16 mouse cellular contexts compared by ENCODE assay signal in the genomic region with DNA sequence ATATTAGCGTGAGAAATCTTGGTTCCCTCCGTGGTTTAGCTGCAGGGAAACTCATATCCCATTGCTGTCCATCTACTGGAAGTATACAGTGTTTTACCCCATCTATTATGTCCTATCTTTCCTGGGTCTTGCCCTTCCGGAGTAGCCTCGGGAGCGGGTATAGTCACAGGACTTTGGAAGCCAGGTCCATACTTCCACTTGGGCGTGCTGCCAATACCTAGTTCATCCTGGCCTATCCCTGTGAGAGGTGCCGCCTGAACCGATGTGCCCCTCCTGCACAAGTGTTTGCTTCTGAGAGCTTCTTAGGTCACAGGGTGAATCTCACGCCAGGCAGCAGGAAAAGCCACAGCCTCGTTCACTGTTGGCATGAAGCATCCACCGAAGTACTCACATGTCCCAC. TPM values are rescaled to one million over a fixed set of nuclear protein-coding genes. Genes with fewer than 3 reads are reported as not detected.
A peak's percentile ranks its signal among the peaks of the same experiment; 100 is the strongest.
DNase-seq lines count a peak whose midpoint lies in the region; ATAC-seq and TF ChIP-seq lines count a peak whose summit lies in the region.
"Had no signal": no experiment of that assay in that cellular context is flagged by ENCODE, and none has a peak within 500 bp of the region (broad histone marks: within the 10 kb centered on the region; RNA-seq: fewer than 3 reads in every experiment).

No protein-coding gene starts in this region.

- ATAC-seq in forebrain, postnatal 0 days: no peak
- ATAC-seq in kidney, embryonic 16.5 days (ENCODE audit: low FRiP score, low TSS enrichment): no peak
- no peak for ATAC-seq in midbrain, embryonic 14.5 days (ENCODE audit: low FRiP score, low TSS enrichment)

- H3K4me3 ChIP-seq in forebrain, embryonic 10.5 days: no peak overlapping the region
- no peak overlapping the region for H3K4me3 ChIP-seq in forebrain, postnatal 0 days (ENCODE audit: low read depth, low read length)
- no peak overlapping the region for H3K4me3 ChIP-seq in kidney, embryonic 16.5 days (ENCODE audit: low read length)
- no peak overlapping the region for H3K4me3 ChIP-seq in midbrain, embryonic 10.5 days
- no peak overlapping the region for H3K4me3 ChIP-seq in midbrain, embryonic 14.5 days (replicated peaks; ENCODE audit: low read depth, low read length)
- H3K4me3 ChIP-seq: embryonic facial prominence, embryonic 12.5 days; limb, embryonic 13.5 days; megakaryocyte, embryonic 14.5 days; neural tube, embryonic 12.5 days had no signal

- DNase-seq in forebrain, embryonic 10.5 days (ENCODE audit: extremely low spot score, low spot score): no peak
- DNase-seq in forebrain, postnatal 0 days: no peak
- DNase-seq in kidney, adult 11 months: peak; percentile 74
- DNase-seq in midbrain, embryonic 10.5 days (ENCODE audit: low spot score): no peak
- DNase-seq in midbrain, embryonic 14.5 days: no peak
- DNase-seq in retina, embryonic 14.5 days (ENCODE audit: low spot score): no peak
- DNase-seq in adrenal gland, postnatal 25 days: no peak
- DNase-seq: heart, adult 11 months; lung, adult 2 months; right cerebral cortex, postnatal 4 days; thymus, adult 18-20 months had no signal

- peak overlapping the region; percentile 98 for H3K27ac ChIP-seq in forebrain, embryonic 10.5 days
- no peak overlapping the region for H3K27ac ChIP-seq in forebrain, postnatal 0 days (ENCODE audit: low read depth, low read length)
- H3K27ac ChIP-seq in kidney, embryonic 16.5 days (ENCODE audit: low read length): no peak overlapping the region
- H3K27ac ChIP-seq in midbrain, embryonic 10.5 days (replicated peaks): peak overlapping the region; percentile 99
- no peak overlapping the region for H3K27ac ChIP-seq in midbrain, embryonic 14.5 days (replicated peaks; ENCODE audit: low read depth, low read length)
- H3K27ac ChIP-seq: embryonic facial prominence, embryonic 12.5 days; limb, embryonic 13.5 days; neural tube, embryonic 12.5 days had no signal

- no peak overlapping the region for H3K9ac ChIP-seq in forebrain, postnatal 0 days
- H3K9ac ChIP-seq in kidney, embryonic 16.5 days (replicated peaks; ENCODE audit: low read length): no peak overlapping the region
- H3K9ac ChIP-seq in midbrain, embryonic 14.5 days (replicated peaks; ENCODE audit: low read length): no peak overlapping the region
- H3K9ac ChIP-seq: embryonic facial prominence, embryonic 12.5 days; limb, embryonic 13.5 days; neural tube, embryonic 12.5 days had no signal

- H3K4me2 ChIP-seq in forebrain, postnatal 0 days (ENCODE audit: low read depth): no peak overlapping the region
- no peak overlapping the region for H3K4me2 ChIP-seq in kidney, embryonic 16.5 days (replicated peaks; ENCODE audit: low read depth, low read length)
- H3K4me2 ChIP-seq in midbrain, embryonic 14.5 days (ENCODE audit: low read length): no peak overlapping the region
- H3K4me2 ChIP-seq: embryonic facial prominence, embryonic 12.5 days; limb, embryonic 13.5 days; neural tube, embryonic 12.5 days had no signal

- no peaks in the 10 kb centered on the region for H3K9me3 ChIP-seq in forebrain, embryonic 10.5 days
- H3K9me3 ChIP-seq in forebrain, postnatal 0 days (ENCODE audit: low read length): no peaks in the 10 kb centered on the region
- H3K9me3 ChIP-seq in kidney, embryonic 16.5 days (ENCODE audit: low read length): no peaks in the 10 kb centered on the region
- H3K9me3 ChIP-seq in midbrain, embryonic 10.5 days (replicated peaks): no peaks in the 10 kb centered on the region
- no peaks in the 10 kb centered on the region for H3K9me3 ChIP-seq in midbrain, embryonic 14.5 days (ENCODE audit: control insufficient read depth, low read length)
- H3K9me3 ChIP-seq: embryonic facial prominence, embryonic 12.5 days; limb, embryonic 13.5 days; megakaryocyte, embryonic 14.5 days; neural tube, embryonic 12.5 days had no signal

- peaks cover 1% of the 10 kb centered on the region for H3K36me3 ChIP-seq in forebrain, embryonic 10.5 days (replicated peaks)
- H3K36me3 ChIP-seq in forebrain, postnatal 0 days (ENCODE audit: insufficient read depth): no peaks in the 10 kb centered on the region
- H3K36me3 ChIP-seq in kidney, embryonic 16.5 days (ENCODE audit: insufficient read depth, low read length): no peaks in the 10 kb centered on the region
- peaks cover under 1% of the 10 kb centered on the region for H3K36me3 ChIP-seq in midbrain, embryonic 10.5 days
- no peaks in the 10 kb centered on the region for H3K36me3 ChIP-seq in midbrain, embryonic 14.5 days (ENCODE audit: control insufficient read depth, insufficient read depth, low read length)
- H3K36me3 ChIP-seq: embryonic facial prominence, embryonic 12.5 days; limb, embryonic 13.5 days; neural tube, embryonic 12.5 days had no signal

- H3K4me1 ChIP-seq in forebrain, embryonic 10.5 days: peaks cover 84% of the 10 kb centered on the region
- H3K4me1 ChIP-seq in forebrain, postnatal 0 days (ENCODE audit: insufficient read depth): peaks cover 19% of the 10 kb centered on the region
- peaks cover 38% of the 10 kb centered on the region for H3K4me1 ChIP-seq in kidney, embryonic 16.5 days (ENCODE audit: insufficient read depth, low read length)
- peaks cover 90% of the 10 kb centered on the region for H3K4me1 ChIP-seq in midbrain, embryonic 10.5 days
- H3K4me1 ChIP-seq in midbrain, embryonic 14.5 days (ENCODE audit: control insufficient read depth, insufficient read depth, low read length): peaks cover 54% of the 10 kb centered on the region

- no peak for TF ChIP-seq CTCF in forebrain, postnatal 0 days (IDR thresholded peaks at IDR 0.05; ENCODE audit: low read depth)

- no peaks in the 10 kb centered on the region for H3K27me3 ChIP-seq in forebrain, embryonic 10.5 days (ENCODE audit: poor library complexity, severe bottlenecking)
- H3K27me3 ChIP-seq in forebrain, postnatal 0 days (ENCODE audit: insufficient read depth, low read length): no peaks in the 10 kb centered on the region
- H3K27me3 ChIP-seq in kidney, embryonic 16.5 days (ENCODE audit: insufficient read depth, low read length): no peaks in the 10 kb centered on the region
- H3K27me3 ChIP-seq in midbrain, embryonic 10.5 days (ENCODE audit: low read depth, poor library complexity, severe bottlenecking): no peaks in the 10 kb centered on the region
- no peaks in the 10 kb centered on the region for H3K27me3 ChIP-seq in midbrain, embryonic 14.5 days (ENCODE audit: control insufficient read depth, insufficient read depth, low read length)
- H3K27me3 ChIP-seq: embryonic facial prominence, embryonic 12.5 days; limb, embryonic 13.5 days; neural tube, embryonic 12.5 days had no signal

- 91% methylated on average over 11 of the region's 11 CpGs for WGBS in forebrain, embryonic 10.5 days
- WGBS in forebrain, postnatal 0 days: 76% methylated on average over 11 of the region's 11 CpGs
- WGBS in kidney, embryonic 16.5 days: 76% methylated on average over 11 of the region's 11 CpGs
- WGBS in midbrain, embryonic 10.5 days: 91% methylated on average over 11 of the region's 11 CpGs
- WGBS in midbrain, embryonic 14.5 days: 91% methylated on average over 11 of the region's 11 CpGs

RNA-seq across cellular contexts. Expression of a gene that starts 11.5 kb away (rescaled TPM):
- 23.7 and 23.8 TPM in 2 replicates for polyA plus RNA-seq in forebrain, embryonic 10.5 days (2016; fragmentation: Nextera tagmentation; extraction: Ambion mirVana)
- 15.9 and 19.6 TPM in 2 replicates for total RNA-seq in forebrain, postnatal 0 days (2014; rRNA removed)
- 8.8 and 10.9 TPM in 2 replicates for polyA plus RNA-seq in forebrain, postnatal 0 days (2015; fragmentation: Nextera tagmentation; extraction: Ambion mirVana)
- 11.6 and 12.2 TPM in 2 replicates for polyA plus RNA-seq in kidney, embryonic 16.5 days (2015; fragmentation: Nextera tagmentation; extraction: Ambion mirVana)
- polyA plus RNA-seq in midbrain, embryonic 10.5 days (2016; fragmentation: Nextera tagmentation; extraction: Ambion mirVana): 18.4 and 18.7 TPM in 2 replicates
- polyA plus RNA-seq in midbrain, embryonic 14.5 days (2014; fragmentation: Nextera tagmentation; extraction: Ambion mirVana): 7.0 and 8.0 TPM in 2 replicates
- total RNA-seq in adrenal gland, postnatal 25 days (2021): 9.6 and 11.0 TPM in 2 replicates

RNA-seq across cellular contexts. Expression of a gene that starts 17.3 kb away (rescaled TPM):
- 1,567 and 1,577 TPM in 2 replicates for polyA plus RNA-seq in forebrain, embryonic 10.5 days (2016; fragmentation: Nextera tagmentation; extraction: Ambion mirVana)
- 1,430 and 1,456 TPM in 2 replicates for total RNA-seq in forebrain, postnatal 0 days (2014; rRNA removed)
- polyA plus RNA-seq in forebrain, postnatal 0 days (2015; fragmentation: Nextera tagmentation; extraction: Ambion mirVana): 1,561 and 1,650 TPM in 2 replicates
- polyA plus RNA-seq in kidney, embryonic 16.5 days (2015; fragmentation: Nextera tagmentation; extraction: Ambion mirVana): 134 and 188 TPM in 2 replicates
- polyA plus RNA-seq in midbrain, embryonic 10.5 days (2016; fragmentation: Nextera tagmentation; extraction: Ambion mirVana): 2,837 and 3,349 TPM in 2 replicates
- polyA plus RNA-seq in midbrain, embryonic 14.5 days (2014; fragmentation: Nextera tagmentation; extraction: Ambion mirVana): 1,414 and 1,526 TPM in 2 replicates
- total RNA-seq in adrenal gland, postnatal 25 days (2021): 24.3 and 27.3 TPM in 2 replicates

RNA-seq across cellular contexts. Expression of a gene that starts 23.6 kb away (rescaled TPM):
- 56.5 and 57.5 TPM in 2 replicates for polyA plus RNA-seq in forebrain, embryonic 10.5 days (2016; fragmentation: Nextera tagmentation; extraction: Ambion mirVana)
- 50.6 and 54.2 TPM in 2 replicates for total RNA-seq in forebrain, postnatal 0 days (2014; rRNA removed)
- polyA plus RNA-seq in forebrain, postnatal 0 days (2015; fragmentation: Nextera tagmentation; extraction: Ambion mirVana): 60.7 and 71.2 TPM in 2 replicates
- polyA plus RNA-seq in kidney, embryonic 16.5 days (2015; fragmentation: Nextera tagmentation; extraction: Ambion mirVana): 52.0 and 59.5 TPM in 2 replicates
- 57.2 and 62.0 TPM in 2 replicates for polyA plus RNA-seq in midbrain, embryonic 10.5 days (2016; fragmentation: Nextera tagmentation; extraction: Ambion mirVana)
- 67.3 and 72.9 TPM in 2 replicates for polyA plus RNA-seq in midbrain, embryonic 14.5 days (2014; fragmentation: Nextera tagmentation; extraction: Ambion mirVana)
- total RNA-seq in adrenal gland, postnatal 25 days (2021): 34.8 and 36.2 TPM in 2 replicates

RNA-seq across cellular contexts. Expression of a gene that starts 23.6 kb away (rescaled TPM):
- 57.9 and 62.6 TPM in 2 replicates for polyA plus RNA-seq in forebrain, embryonic 10.5 days (2016; fragmentation: Nextera tagmentation; extraction: Ambion mirVana)
- 27.8 and 30.1 TPM in 2 replicates for total RNA-seq in forebrain, postnatal 0 days (2014; rRNA removed)
- 52.7 and 59.8 TPM in 2 replicates for polyA plus RNA-seq in forebrain, postnatal 0 days (2015; fragmentation: Nextera tagmentation; extraction: Ambion mirVana)
- 54.8 TPM in 2 replicates for polyA plus RNA-seq in kidney, embryonic 16.5 days (2015; fragmentation: Nextera tagmentation; extraction: Ambion mirVana)
- 59.8 and 59.9 TPM in 2 replicates for polyA plus RNA-seq in midbrain, embryonic 10.5 days (2016; fragmentation: Nextera tagmentation; extraction: Ambion mirVana)
- 57.6 and 66.0 TPM in 2 replicates for polyA plus RNA-seq in midbrain, embryonic 14.5 days (2014; fragmentation: Nextera tagmentation; extraction: Ambion mirVana)
- 69.6 and 71.2 TPM in 2 replicates for total RNA-seq in adrenal gland, postnatal 25 days (2021)

Comparison
In these comparisons a context has a peak if more than half of its experiments do, and no peak if none do; other contexts are left out.
1. H3K27ac ChIP-seq: peak in forebrain, embryonic 10.5 days (single experiment) and midbrain, embryonic 10.5 days (single experiment); none in forebrain, postnatal 0 days (single experiment), kidney, embryonic 16.5 days (single experiment) and midbrain, embryonic 14.5 days (single experiment).